Mouse (Mus musculus): ENCODE results near the gene Zfp141.

DNA sequence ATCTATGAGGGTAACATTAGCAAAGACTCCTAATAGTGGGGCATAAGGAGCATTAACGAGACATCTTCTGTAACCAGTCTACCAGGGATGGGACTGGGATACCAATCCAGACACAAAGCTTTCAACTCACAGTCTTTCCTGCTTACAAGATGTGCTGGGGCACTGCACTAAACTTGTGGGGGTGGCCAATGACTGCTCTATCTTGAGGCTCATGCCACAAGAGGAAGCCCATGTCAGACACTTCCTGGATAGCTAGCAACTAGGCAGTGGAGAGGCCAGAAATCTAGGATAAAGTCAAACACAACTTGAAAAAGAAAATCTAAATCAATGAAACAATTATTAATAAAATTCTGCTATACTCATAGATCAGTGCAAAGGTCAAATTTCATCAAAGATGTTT, 9.3 kb downstream of the Zfp141 start:
- TF ChIP-seq GATA1 (IDR thresholded peaks at IDR 0.05; ENCODE audit: borderline replicate concordance, low read length) (no peak), FLI1 (IDR thresholded peaks at IDR 0.05; ENCODE audit: low read length) (no peak)

Data from megakaryocyte, embryonic 14.5 days (primary cell).